Comparison of ENCODE assay signal across 23 mouse cellular contexts in genomic region chr6:29879579-29879978, GRCm38 (mm10). TPM values are rescaled to one million over a fixed set of nuclear protein-coding genes. Genes with fewer than 3 reads are reported as not detected.
DNase-seq lines count a peak whose midpoint lies in the region; ATAC-seq and TF ChIP-seq lines count a peak whose summit lies in the region.
"Had no signal": no experiment of that assay in that cellular context is flagged by ENCODE, and none has a peak within 500 bp of the region (broad histone marks: within the 10 kb centered on the region; RNA-seq: fewer than 3 reads in every experiment).

No protein-coding gene starts in this region.

- peaks cover 18% of the 10 kb centered on the region for H3K4me1 ChIP-seq in heart, embryonic 11.5 days (ENCODE audit: control insufficient read depth, insufficient read depth, low read length)
- peaks cover 46% of the 10 kb centered on the region for H3K4me1 ChIP-seq in heart, embryonic 15.5 days (replicated peaks)
- no peaks in the 10 kb centered on the region for H3K4me1 ChIP-seq in intestine, postnatal 0 days (replicated peaks; ENCODE audit: control insufficient read depth, insufficient read depth, low read length)
- H3K4me1 ChIP-seq: embryonic facial prominence, embryonic 12.5 days; embryonic facial prominence, embryonic 15.5 days; hindbrain, embryonic 12.5 days; hindbrain, embryonic 15.5 days had no signal

- H3K4me2 ChIP-seq in heart, embryonic 11.5 days, result no peak overlapping the region
- no peak overlapping the region for H3K4me2 ChIP-seq in heart, embryonic 15.5 days
- H3K4me2 ChIP-seq in intestine, postnatal 0 days (replicated peaks; ENCODE audit: low read depth), result no peak overlapping the region
- H3K4me2 ChIP-seq: embryonic facial prominence, embryonic 12.5 days; embryonic facial prominence, embryonic 15.5 days; hindbrain, embryonic 12.5 days; hindbrain, embryonic 15.5 days; kidney, embryonic 15.5 days had no signal

- H3K9ac ChIP-seq in heart, embryonic 11.5 days (ENCODE audit: low read depth, low read length), result no peak overlapping the region
- no peak overlapping the region for H3K9ac ChIP-seq in heart, embryonic 15.5 days
- H3K9ac ChIP-seq in intestine, postnatal 0 days (ENCODE audit: low read depth, low read length), result no peak overlapping the region
- H3K9ac ChIP-seq: embryonic facial prominence, embryonic 12.5 days; embryonic facial prominence, embryonic 15.5 days; forebrain, postnatal 0 days; hindbrain, embryonic 12.5 days; hindbrain, embryonic 15.5 days; kidney, embryonic 15.5 days had no signal

- H3K9me3 ChIP-seq in heart, embryonic 11.5 days (replicated peaks; ENCODE audit: control insufficient read depth, low read length), result no peaks in the 10 kb centered on the region
- no peaks in the 10 kb centered on the region for H3K9me3 ChIP-seq in heart, embryonic 15.5 days (replicated peaks)
- no peaks in the 10 kb centered on the region for H3K9me3 ChIP-seq in intestine, postnatal 0 days (ENCODE audit: control insufficient read depth)
- H3K9me3 ChIP-seq: embryonic facial prominence, embryonic 12.5 days; embryonic facial prominence, embryonic 15.5 days; hindbrain, embryonic 12.5 days; hindbrain, embryonic 15.5 days; kidney, embryonic 15.5 days had no signal

- no peak for TF ChIP-seq CTCF in intestine, postnatal 0 days (IDR thresholded peaks at IDR 0.05; ENCODE audit: low read depth)

- intact Hi-C loops in heart, postnatal 25 days (cut with DNase I), result no loop called here

- H3K4me3 ChIP-seq in heart, embryonic 11.5 days (ENCODE audit: low read depth, low read length), result no peak overlapping the region
- H3K4me3 ChIP-seq in heart, embryonic 15.5 days, result no peak overlapping the region
- H3K4me3 ChIP-seq in intestine, postnatal 0 days (ENCODE audit: low read depth, low read length), result no peak overlapping the region
- H3K4me3 ChIP-seq: embryonic facial prominence, embryonic 12.5 days; embryonic facial prominence, embryonic 15.5 days; hindbrain, embryonic 12.5 days; hindbrain, embryonic 15.5 days; kidney, embryonic 15.5 days had no signal

- H3K27me3 ChIP-seq in heart, embryonic 11.5 days (ENCODE audit: control insufficient read depth, insufficient read depth, low read length), result no peaks in the 10 kb centered on the region
- no peaks in the 10 kb centered on the region for H3K27me3 ChIP-seq in heart, embryonic 15.5 days
- H3K27me3 ChIP-seq in intestine, postnatal 0 days (replicated peaks; ENCODE audit: control insufficient read depth, insufficient read depth, low read length), result no peaks in the 10 kb centered on the region
- H3K27me3 ChIP-seq: embryonic facial prominence, embryonic 12.5 days; embryonic facial prominence, embryonic 15.5 days; hindbrain, embryonic 12.5 days; hindbrain, embryonic 15.5 days; kidney, embryonic 15.5 days had no signal

- no peak for DNase-seq in heart, postnatal 4 days
- DNase-seq in heart, postnatal 25 days (ENCODE audit: low spot score), result no peak
- DNase-seq in A20 (ENCODE audit: low read depth, low spot score), result peak; percentile 23
- DNase-seq: adrenal gland, adult 2 months; adrenal gland, postnatal 14 days; cerebellum, adult 11 months; cerebellum, adult 2 months; cerebellum, adult 9-11 months; cerebellum, postnatal 25 days; forebrain, postnatal 0 days; gastrocnemius, postnatal 25 days; kidney, adult 11 months; kidney, adult 8-10 months had no signal

- 0 out of 2 replicates have a peak overlapping the region, but pooled peaks have one; percentile 70 for H3K27ac ChIP-seq in heart, embryonic 11.5 days (ENCODE audit: low read depth, low read length)
- peak overlapping the region; percentile 92 for H3K27ac ChIP-seq in heart, embryonic 15.5 days
- H3K27ac ChIP-seq in intestine, postnatal 0 days (ENCODE audit: low read depth, low read length), result no peak overlapping the region
- H3K27ac ChIP-seq: embryonic facial prominence, embryonic 12.5 days; embryonic facial prominence, embryonic 15.5 days; hindbrain, embryonic 12.5 days; hindbrain, embryonic 15.5 days; kidney, embryonic 15.5 days had no signal

- no peaks in the 10 kb centered on the region for H3K36me3 ChIP-seq in heart, embryonic 11.5 days (ENCODE audit: control insufficient read depth, insufficient read depth, low read length)
- H3K36me3 ChIP-seq in heart, embryonic 15.5 days, result no peaks in the 10 kb centered on the region
- peaks cover 52% of the 10 kb centered on the region for H3K36me3 ChIP-seq in intestine, postnatal 0 days (ENCODE audit: control insufficient read depth, insufficient read depth)
- H3K36me3 ChIP-seq: embryonic facial prominence, embryonic 15.5 days had no signal

- no peak for ATAC-seq in heart, embryonic 11.5 days (replicated peaks; ENCODE audit: insufficient number of reproducible peaks, low FRiP score, low TSS enrichment)
- no peak for ATAC-seq in heart, embryonic 15.5 days (replicated peaks; ENCODE audit: insufficient number of reproducible peaks, insufficient read depth, low FRiP score, low read depth)
- no peak for ATAC-seq in intestine, postnatal 0 days
- ATAC-seq: CD4-positive, CD25-positive, alpha-beta regulatory T cell, adult 4 months; forebrain, embryonic 14.5 days; forebrain, postnatal 0 days had no signal

RNA-seq across cellular contexts. Expression of gene Strip2, which starts 37.2 kb away (rescaled TPM):
- 21.5 and 25.7 TPM in 2 replicates for polyA plus RNA-seq in heart, embryonic 11.5 days (2014; fragmentation: Nextera tagmentation; extraction: Ambion mirVana)
- total RNA-seq in heart, postnatal 4 days (2021), result 10 to 100 TPM; 88.5 to 98.9 TPM
- polyA plus RNA-seq in heart, embryonic 15.5 days (2015; fragmentation: Nextera tagmentation; extraction: Ambion mirVana), result 53.2 and 63.1 TPM in 2 replicates
- total RNA-seq in heart, postnatal 25 days (2021), result 10 to 100 TPM; 52.9 to 63.3 TPM
- 0.46 and 0.63 TPM in 2 replicates for polyA plus RNA-seq in intestine, postnatal 0 days (2015; fragmentation: Nextera tagmentation; extraction: Ambion mirVana)

Comparison
In these comparisons a context has a peak if more than half of its experiments do, and no peak if none do; other contexts are left out.
1. RNA of gene Strip2, which starts 37.2 kb away (polyA plus RNA-seq): 53.2 to 63.1 TPM in heart, embryonic 15.5 days and 21.5 to 25.7 TPM in heart, embryonic 11.5 days; 0.46 to 0.63 TPM in intestine, postnatal 0 days; every median in the first group is over 10 times any median in the second.